Mouse (Mus musculus): ENCODE results near the gene Ncstn. TPM values are rescaled to one million over a fixed set of nuclear protein-coding genes. Genes with fewer than 3 reads are reported as not detected.

Gene Ncstn
- 102 TPM for polyA plus RNA-seq (2017; shearing (Covaris generic))

GRCm38 (mm10) chr1:172082101-172082898 lies at the start of gene Ncstn, which contains the start of gene Copa:
Gene Ncstn, minus strand, starts transcription at chr1:172082795.
Gene Copa, plus strand, starts transcription at chr1:172082529.

GRCm38 (mm10) chr1:172126376-172127347 lies 44.1 kb upstream of the Ncstn start, which contains the start of gene Pex19:
Gene Pex19, plus strand, starts transcription at chr1:172126755.

GRCm38 (mm10) chr1:172057491-172057921 lies 25.1 kb downstream of the Ncstn start, which contains the start of gene Nhlh1:
Gene Nhlh1, minus strand, starts transcription at chr1:172057573.

GRCm38 (mm10) chr1:172028394-172029275 lies 54.0 kb downstream of the Ncstn start, which contains the start of gene Vangl2:
Gene Vangl2, minus strand, starts transcription at chr1:172028444.

Other genes with a start within 250 kb of the Ncstn start
- 96.2 TPM for gene Cd84, start 243.1 kb downstream of the Ncstn start, polyA plus RNA-seq (2017; shearing (Covaris generic))
- gene Gm10521, start 187.1 kb downstream of the Ncstn start, polyA plus RNA-seq (2017; shearing (Covaris generic)), result not detected
- 235 TPM for gene Slamf6, start 165.3 kb downstream of the Ncstn start, polyA plus RNA-seq (2017; shearing (Covaris generic))
- 1.4 TPM for gene Vangl2, start 54.4 kb downstream of the Ncstn start, polyA plus RNA-seq (2017; shearing (Covaris generic))
- gene Nhlh1, start 25.2 kb downstream of the Ncstn start, polyA plus RNA-seq (2017; shearing (Covaris generic)), result not detected
- gene Copa, start 266 bp downstream of the Ncstn start, polyA plus RNA-seq (2017; shearing (Covaris generic)), result 199 TPM
- 41.6 TPM for gene Pex19, start 44.0 kb upstream of the Ncstn start, polyA plus RNA-seq (2017; shearing (Covaris generic))
- 132 TPM for gene Dcaf8, start 65.3 kb upstream of the Ncstn start, polyA plus RNA-seq (2017; shearing (Covaris generic))
- gene Pea15a, start 124.0 kb upstream of the Ncstn start, polyA plus RNA-seq (2017; shearing (Covaris generic)), result 102 TPM
- not detected for gene Casq1, start 137.1 kb upstream of the Ncstn start, polyA plus RNA-seq (2017; shearing (Covaris generic))
- gene Atp1a4, start 175.6 kb upstream of the Ncstn start, polyA plus RNA-seq (2017; shearing (Covaris generic)), result not detected
- 26.6 TPM for gene Igsf8, start 178.8 kb upstream of the Ncstn start, polyA plus RNA-seq (2017; shearing (Covaris generic))
- not detected for gene Atp1a2, start 215.3 kb upstream of the Ncstn start, polyA plus RNA-seq (2017; shearing (Covaris generic))
- gene Kcnj9, start 246.5 kb upstream of the Ncstn start, polyA plus RNA-seq (2017; shearing (Covaris generic)), result not detected